Mouse (Mus musculus): ENCODE results near the gene Cxadr.

- TF ChIP-seq POLR2A (IDR thresholded peaks at IDR 0.05; ENCODE audit: borderline replicate concordance, control insufficient read depth, low read depth, low read length) (no peak), CTCF (IDR thresholded peaks at IDR 0.05; ENCODE audit: control insufficient read depth, insufficient read depth, low read length) (no peak)
Observed at GRCm38 (mm10) chr16:78295601-78296000, 5.7 kb upstream of the Cxadr start.
